Mouse (Mus musculus): ENCODE results near the gene Acadvl.

The Acadvl gene

GRCm38 (mm10) chr11:69976271-69976670, 38.9 kb downstream of the Acadvl start:
- DNase-seq: no peak

GRCm38 (mm10) chr11:69974907-69975306, 40.3 kb downstream of the Acadvl start:
- DNase-seq: no peak

GRCm38 (mm10) chr11:69970775-69971174, 44.4 kb downstream of the Acadvl start:
- no peak for DNase-seq

- DNase-seq: no peak
These were observed 45.0 kb downstream of the Acadvl start for GRCm38 (mm10) chr11:69970222-69970621.

- no peak for DNase-seq
These were observed 46.4 kb downstream of the Acadvl start for GRCm38 (mm10) chr11:69968793-69969192.

GRCm38 (mm10) chr11:69966860-69967517, 48.2 kb downstream of the Acadvl start:
- no peak for DNase-seq

- peak in 1 of 2 experiments; percentile 28 for DNase-seq
These were observed 49.0 kb downstream of the Acadvl start for GRCm38 (mm10) chr11:69966006-69966859.

- DNase-seq: no peak
These were observed 49.8 kb downstream of the Acadvl start for GRCm38 (mm10) chr11:69965271-69966005.

GRCm38 (mm10) chr11:69964650-69965270, 50.5 kb downstream of the Acadvl start, which contains the start of gene Cldn7:
Cldn7 (plus strand) TSS chr11:69964779.
- no peak for DNase-seq

GRCm38 (mm10) chr11:69961841-69962240, 53.4 kb downstream of the Acadvl start:
- DNase-seq: no peak

GRCm38 (mm10) chr11:69960616-69961015, 54.6 kb downstream of the Acadvl start:
- DNase-seq: no peak

Measured in spleen, adult 18-20 months (tissue).